Mouse (Mus musculus): Measurements from ENCODE around the gene Vmn1r20.
"Not testable (repeated sequence)": the region's sequence is repeated elsewhere in the genome, so short reads cannot be mapped to it uniquely, and the experiment has no call there.

Gene Vmn1r20

DNA sequence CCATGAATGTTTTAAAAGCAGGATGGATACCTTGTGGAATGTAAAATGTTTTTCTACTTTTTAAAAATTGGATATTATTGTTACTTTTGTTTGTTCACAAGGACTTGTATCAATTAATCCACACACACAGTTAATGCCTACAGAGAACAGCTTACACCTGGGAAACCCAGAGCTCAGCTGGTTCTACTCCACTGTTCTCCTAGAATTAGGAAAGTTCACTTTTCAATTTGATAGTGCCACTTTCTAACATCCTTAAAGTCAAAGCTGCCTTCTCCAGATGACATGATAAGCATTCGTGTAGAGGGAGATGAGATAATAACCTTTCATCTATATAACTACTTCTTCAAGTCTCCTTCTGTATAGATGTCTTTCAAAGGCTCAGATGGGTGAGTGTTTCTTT lies at the start of gene Vmn1r20:
TSS of gene Vmn1r20 (plus strand) at position 301 of the 400 bp plus-strand sequence.
- no peak for DNase-seq

- no peak for DNase-seq
Measured at GRCm38 (mm10) chr6:57395683-57396082, 33.0 kb upstream of the Vmn1r20 start, which contains the start of gene Vmn1r18. Gene Vmn1r18, minus strand, starts transcription at chr6:57395783.

GRCm38 (mm10) chr6:57403480-57403879 lies 25.2 kb upstream of the Vmn1r20 start, which contains the start of gene Vmn1r19:
Gene Vmn1r19, plus strand, starts transcription at chr6:57403780.
- DNase-seq = not testable (repeated sequence)

GRCm38 (mm10) chr6:57431196-57431595 lies 2.5 kb downstream of the Vmn1r20 start:
- DNase-seq = no peak

- DNase-seq = not testable (repeated sequence)
Measured at GRCm38 (mm10) chr6:57468161-57468560, 39.4 kb downstream of the Vmn1r20 start.
